Mouse (Mus musculus) adrenal gland, postnatal 4 days (tissue): Measurements from ENCODE around the gene Auts2. TPM values are rescaled to one million over a fixed set of nuclear protein-coding genes. Genes with fewer than 3 reads are reported as not detected.

Experiments
- DNase-seq, 2 experiments: peaks; one replicate each; pipeline ENCODE4 v3.0.0; 2021 to 2022; ENCODE audit warnings: low spot score in 2 of 2, mixed read lengths in 2 of 2
- total RNA-seq, 2 experiments: library from RNA; stranded (reverse); gene quantifications; 2 replicates each; pipeline ENCODE4 v1.2.3; 2021

The Auts2 gene
- total RNA-seq, 2 experiments from 2014 or later = 72.9 to 80.5 TPM

DNA sequence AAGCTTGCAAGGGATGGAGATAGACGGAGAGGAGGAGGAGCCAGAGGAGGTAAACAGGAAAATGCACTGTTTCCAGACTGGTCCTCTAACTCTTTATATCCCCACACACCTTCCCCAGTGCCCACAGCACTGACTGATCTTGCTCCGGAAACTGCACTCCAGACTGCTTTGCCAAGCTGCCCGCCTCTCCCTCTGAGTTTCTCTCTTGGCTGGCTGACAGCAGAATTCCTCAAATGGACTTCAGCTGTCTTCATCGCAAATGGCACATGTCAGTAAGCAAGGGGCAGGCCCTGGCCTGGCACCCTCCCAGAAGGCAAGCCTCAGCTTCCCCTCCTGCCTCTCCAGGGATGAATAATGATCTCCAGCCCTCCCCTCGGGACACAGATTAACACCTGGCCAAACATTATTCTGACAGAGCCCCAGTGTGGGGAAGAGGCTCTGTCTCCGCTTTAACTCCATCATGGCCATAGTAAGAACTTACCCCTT, 348.1 kb downstream of the Auts2 start:
- no peak for DNase-seq

DNA sequence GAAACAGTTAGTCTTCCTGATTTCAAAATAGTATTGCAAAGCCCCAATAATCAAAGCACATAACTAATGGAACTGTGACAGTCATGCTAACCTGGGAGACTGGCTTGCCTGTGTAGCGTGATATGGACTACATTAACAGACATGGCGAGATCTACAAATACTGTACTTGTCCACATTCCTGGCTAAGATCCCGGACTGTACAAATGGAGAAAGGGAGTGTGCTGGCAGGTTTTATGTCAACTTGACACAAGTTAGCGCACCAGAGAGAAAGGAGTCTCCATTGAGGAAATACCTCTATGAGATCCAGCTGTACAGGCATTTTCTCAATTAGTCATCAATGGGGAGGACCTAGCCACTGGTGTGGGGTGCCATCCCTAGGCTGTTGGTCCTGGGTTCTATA, 353.0 kb downstream of the Auts2 start:
- no peak for DNase-seq

DNA sequence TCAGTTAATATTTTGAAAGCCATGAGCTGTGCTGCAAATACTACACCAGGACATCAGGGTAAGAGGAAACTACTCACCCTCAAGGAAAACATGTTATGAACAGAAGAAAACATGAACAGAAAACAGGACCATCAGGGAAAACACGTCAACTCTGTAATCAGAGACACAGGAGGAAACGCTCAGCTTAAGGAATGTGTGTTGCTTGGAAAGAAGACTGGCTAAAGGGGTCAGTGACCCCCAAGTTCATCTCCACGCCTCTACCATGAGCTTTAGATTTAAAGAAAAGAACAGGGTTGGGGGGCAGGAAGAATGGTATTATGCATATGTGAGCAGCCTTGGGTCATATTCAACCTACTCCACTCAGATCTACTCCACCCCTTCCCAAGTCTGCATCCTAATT, 356.5 kb downstream of the Auts2 start:
- no peak for DNase-seq

DNA sequence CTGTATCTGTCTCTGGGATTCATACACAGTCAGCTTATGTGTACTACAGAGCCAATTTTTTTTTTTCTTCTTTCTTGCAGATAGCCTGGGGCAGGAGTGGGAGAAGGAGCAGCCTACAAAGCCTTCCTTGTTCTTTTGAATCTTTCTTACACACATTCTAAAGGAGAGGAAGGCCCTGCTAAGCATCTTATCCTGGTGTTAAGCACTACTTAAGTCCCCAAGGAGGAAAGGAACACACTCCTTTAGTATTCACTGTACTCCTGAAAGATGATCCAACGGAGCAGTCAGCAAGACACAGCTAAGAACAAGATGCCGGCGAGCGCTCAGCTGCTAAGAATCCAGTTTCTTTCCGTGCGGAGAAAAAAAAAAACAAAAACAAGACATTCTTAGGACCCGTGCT, 356.9 kb downstream of the Auts2 start:
- DNase-seq = no peak

DNA sequence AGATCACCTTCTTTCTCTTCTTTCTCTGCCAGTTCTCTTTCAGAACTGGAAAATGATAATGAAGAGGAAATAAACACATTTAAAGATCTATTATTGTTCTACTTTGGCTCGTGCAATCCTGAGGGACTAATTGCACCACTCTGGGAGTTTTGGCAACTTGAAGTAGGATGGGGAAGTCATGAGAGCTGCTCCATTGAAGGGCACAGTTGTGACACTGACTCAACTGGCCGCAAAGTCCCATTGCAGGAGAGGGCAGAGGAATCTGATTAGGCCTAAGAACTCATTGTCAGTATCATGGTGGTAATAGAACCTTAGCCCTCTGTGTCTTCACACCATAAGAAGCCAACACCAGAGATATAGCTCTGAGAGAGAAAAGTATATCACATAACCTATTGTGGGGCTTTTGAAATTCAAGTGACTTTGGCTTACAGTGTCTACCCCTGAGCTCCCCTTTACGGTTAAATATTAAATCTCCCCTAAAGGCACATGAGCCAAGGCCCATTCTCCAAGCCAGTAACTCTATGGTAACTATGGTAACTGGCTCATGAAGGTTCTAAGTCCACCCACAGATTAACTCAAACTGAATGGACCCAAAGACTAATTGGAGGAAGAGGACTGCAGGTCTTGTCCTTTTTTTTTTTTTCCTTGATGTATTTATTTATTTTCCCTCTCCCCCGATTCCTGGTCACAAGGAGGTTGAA, 358.6 kb downstream of the Auts2 start:
- DNase-seq = no peak

DNA sequence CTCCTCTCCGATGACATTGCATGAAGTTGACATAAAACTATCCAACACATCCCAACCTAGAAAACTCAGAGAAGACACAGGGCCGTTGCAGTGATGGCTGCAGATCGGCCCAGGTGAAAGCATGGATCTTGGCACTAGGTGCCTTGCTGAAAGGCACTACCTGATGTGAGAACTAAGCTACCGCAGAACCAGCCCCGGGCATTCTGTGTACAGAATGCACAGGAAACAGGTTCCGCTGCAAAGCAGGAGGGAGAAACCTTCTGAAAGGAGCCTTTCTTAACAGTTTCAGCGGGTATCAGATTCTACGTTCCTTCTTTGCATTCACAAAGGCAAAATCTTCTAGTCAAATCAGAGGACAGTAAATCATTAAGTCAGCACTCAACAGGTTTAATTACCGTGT, 361.1 kb downstream of the Auts2 start:
- no peak for DNase-seq

DNA sequence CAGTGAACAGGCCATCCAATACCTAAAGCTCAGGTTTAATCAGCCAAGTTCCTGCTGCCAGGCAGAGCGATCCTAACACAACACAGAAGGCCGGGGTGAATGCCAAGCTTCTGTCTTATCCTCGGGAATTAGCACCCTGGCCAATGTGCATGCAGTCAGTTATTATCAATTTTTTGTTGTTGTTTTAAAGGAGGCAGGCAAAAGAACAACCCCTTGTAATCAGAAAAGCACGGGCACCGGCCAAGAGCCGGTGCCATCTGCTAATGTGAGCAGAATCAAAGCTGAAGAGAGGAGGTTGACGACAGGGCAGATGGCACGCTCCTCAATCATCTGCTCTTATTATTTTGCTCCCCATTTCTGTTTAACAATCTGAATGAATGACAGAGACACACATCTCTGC, 373.1 kb downstream of the Auts2 start:
- DNase-seq = no peak

DNA sequence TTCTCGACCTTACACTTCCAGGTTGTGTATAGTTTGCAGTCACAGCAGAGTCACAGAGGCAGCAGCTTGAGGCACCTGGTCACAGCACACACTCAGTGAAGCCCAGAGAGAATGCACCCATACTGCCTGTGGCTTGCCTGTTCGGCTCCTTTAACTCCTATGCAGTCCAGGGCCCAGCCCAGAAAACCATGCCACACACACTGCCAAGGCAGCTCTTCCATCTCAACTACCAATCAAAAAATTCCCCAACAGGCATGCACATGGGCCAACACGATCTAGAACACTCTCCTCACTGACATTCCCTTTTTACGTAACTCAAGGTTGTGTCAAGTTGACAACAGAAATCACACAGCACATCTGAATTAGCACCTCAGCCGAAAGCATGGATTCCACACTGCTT, 374.3 kb downstream of the Auts2 start:
- no peak for DNase-seq

DNA sequence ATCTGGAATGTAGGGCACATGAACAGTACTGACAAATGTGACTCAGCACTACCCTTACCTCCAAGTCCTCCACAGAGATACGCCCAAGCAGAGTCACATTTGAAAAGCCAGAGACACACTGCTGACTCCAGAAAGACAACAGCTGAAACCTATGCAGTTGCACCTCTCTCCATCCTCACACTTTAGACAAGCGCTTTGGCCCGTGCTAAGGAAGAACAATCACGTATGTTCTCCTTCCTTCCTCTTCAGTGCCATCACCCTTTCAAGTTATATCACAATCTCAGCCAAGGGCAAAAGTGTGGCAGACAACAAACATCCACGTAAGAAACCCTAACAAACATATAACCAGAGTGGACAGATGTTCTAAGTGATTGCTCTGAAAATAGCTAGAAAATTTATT, 374.9 kb downstream of the Auts2 start:
- no peak for DNase-seq

DNA sequence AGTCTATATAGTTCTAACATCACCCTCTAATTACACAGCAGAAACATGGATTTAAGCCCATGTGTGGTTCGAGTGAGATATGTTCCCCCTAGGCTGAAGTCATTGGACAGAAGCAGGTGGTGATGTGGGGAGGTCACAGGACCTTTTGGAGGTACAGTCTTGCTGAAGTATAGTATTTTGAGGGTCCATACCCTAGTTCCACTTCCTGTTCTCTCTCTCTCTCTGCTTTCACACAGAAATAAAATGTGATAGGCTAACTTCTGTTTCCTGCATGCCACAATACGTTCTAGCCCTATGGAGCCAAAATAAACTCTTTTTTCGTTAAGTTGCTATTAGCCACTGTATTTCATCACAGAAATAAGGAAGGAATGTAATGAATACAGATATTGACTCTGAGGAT, 376.6 kb downstream of the Auts2 start:
- no peak for DNase-seq

DNA sequence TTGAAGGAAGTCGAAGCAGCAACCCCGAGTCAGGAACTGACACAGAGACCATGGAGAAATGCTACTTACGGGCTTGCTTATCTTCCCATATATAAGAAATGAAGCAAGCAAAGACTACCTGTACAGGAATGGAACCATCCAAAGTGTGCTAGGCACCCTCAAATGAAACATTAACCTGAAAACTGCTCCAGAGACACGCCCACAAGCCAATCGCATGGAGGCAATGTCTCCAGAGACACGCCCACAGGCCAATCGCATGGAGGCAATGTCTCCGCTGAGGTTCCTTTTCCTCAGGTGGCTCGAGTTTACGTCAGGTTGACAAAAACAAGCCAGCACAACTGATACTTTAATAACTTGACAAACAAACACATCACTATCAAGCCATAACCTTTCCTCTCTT, 379.2 kb downstream of the Auts2 start:
- DNase-seq = no peak

DNA sequence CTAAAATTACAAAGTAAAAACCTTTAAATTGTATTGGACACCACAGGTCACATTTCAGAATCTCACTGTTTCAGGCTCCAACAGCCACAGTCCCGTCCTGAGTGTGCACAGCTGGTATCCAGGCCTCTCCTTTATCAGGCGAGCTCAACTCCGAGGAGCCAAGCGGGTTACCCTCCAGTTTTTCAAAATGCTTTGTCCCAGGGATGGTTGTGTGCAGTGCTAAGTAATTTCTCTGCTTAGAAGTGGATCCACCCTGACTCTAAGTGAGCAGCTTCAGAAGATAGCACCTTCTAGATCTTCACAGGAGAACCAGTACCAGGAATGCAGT, 381.0 kb downstream of the Auts2 start:
- DNase-seq = no peak

DNA sequence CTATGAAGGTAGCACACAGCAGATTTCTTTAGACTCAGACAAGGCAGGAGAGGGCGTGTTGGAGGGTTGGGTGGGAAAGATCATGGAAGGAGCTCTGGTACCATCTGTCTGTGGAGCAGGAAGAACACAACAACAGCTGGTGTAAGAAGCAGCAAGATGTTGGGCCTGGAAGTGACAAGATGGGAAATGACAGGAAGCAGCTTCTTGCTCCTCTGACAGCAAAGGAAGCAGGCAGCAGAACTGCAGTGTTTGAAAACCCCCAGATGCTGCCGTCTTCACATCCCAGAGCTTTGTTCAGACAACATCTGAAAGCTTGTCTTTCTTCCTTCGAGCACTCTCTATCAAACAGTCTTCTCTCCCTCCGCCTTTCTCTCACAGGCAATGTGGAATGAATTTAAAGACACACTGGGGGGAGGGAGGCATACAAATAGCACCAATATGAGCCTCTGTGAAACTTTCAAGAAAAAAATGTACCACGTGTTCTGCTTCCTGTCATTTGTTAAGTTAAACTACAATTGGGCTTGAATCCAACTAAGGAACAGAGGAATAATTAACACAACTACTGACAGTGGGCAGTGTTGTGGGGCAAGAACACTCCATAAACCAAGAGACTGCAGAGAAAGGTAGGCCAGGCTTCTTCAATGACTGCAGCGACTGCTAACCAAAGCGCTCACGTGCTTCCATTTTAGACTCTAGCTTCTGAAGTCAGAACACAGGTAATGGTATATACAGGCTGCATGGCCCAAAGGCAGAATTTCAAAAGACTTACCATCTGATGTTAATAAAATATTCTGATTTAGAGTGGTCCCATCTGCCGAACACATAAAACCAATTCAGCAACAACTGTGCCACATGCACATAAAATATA, 381.6 kb downstream of the Auts2 start:
- DNase-seq = no peak

DNA sequence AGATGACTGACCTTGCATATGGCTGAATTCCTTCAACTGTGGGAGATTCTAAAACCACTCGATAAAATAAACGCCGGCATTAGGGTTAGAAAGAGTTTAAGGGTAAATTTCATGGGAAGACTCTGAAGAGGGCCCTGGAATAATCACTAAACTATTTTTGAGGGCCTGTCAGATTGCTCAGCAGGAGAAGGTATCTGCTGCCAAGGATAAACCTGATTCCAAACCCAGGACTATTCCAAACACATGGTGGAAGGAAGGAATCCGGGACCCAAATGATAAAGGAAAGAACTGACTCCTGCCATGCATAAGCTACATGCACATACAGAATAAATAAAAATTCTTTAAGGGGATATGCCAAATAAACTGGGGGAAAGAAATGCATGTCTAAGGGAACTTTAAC, 399.0 kb downstream of the Auts2 start:
- no peak for DNase-seq

DNA sequence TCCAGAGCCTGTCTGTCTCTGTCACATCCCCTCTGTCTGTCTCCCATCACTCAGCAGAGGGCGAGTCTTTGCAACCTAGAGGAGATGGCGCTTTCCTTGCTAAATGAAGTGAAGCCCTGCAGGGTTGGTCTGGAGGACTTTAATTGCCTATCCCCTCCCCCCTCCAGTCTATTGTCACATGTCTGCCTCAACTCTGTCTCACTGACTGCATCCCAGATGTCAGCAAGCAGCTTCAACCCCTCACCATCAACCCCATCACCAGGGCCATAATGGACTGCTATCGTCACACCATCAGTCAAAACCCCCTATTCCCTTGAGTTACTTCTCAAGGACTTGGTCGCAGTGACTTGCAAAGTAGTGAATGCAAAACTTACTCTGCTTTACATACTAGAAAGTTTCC, 402.3 kb downstream of the Auts2 start:
- no peak for DNase-seq

DNA sequence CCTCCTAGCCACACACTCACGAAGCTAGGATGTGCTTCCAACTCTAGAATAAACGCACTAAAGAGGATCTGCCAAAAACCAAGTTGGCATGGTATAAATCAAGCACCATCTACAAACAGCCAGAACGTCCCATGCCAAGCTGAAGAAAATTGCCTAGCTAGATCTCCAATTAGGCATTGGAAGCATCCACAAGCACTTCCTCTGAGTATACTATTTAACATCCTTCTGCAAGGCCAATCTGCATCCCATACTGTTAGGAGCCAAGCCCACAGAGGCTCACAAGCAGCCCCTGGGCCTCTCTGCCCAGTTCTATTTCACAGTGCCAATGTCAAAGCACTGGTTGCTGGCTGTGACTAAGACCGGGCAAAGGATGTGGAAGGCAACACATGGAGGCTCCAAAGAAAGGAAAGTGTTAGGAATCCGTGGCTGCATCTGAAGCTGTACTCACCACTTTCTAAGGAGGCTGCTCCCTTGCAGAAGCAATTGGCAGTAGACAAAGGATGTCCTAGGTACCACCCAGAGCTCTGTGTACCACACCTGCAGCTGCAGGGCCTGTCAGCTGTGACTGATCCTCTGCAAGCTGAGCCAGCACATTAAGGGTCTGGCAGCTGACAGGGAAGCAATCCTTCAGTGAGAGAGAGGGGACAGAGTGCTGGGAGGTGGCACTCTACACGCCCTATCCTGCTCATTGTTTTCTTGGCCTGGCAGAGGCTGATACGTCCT, 407.0 kb downstream of the Auts2 start:
- DNase-seq = no peak

DNA sequence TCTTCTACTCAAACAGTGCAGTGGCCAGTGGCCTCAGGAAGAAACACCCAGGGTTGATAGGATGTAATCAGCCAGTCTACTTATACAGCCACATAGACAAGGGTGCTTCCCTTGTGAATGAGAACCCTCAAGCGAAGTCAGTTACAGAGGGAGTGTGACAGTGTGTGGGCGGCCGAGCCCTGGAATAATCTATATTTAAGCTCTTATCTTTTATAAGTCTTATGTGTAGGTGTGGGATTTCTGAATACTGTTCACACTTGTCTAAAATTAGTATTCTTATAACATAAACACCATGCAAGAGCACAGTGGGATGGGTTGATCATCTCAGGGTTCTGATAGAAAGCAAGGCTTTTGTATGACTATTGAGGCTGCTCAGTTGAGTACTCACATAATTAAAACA, 411.2 kb downstream of the Auts2 start:
- DNase-seq = no peak

DNA sequence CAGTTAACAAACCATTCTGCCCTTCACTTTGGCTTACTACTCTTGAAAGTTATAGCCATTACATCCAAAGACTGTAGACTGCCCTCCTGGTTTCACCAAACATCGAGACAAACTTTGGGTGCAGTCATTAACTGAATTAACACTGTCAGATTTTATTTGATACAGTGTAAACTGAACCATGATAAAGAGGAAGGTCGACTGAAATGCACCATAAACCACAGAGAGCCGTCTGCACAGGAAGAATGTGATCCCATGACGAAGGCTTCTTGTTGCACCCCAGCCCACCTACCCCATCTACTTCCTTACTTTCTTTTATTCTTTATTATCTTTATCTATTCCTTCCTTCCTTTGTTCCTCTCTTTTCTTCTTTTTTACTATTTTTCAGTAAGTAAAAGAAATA, 412.6 kb downstream of the Auts2 start:
- no peak for DNase-seq

DNA sequence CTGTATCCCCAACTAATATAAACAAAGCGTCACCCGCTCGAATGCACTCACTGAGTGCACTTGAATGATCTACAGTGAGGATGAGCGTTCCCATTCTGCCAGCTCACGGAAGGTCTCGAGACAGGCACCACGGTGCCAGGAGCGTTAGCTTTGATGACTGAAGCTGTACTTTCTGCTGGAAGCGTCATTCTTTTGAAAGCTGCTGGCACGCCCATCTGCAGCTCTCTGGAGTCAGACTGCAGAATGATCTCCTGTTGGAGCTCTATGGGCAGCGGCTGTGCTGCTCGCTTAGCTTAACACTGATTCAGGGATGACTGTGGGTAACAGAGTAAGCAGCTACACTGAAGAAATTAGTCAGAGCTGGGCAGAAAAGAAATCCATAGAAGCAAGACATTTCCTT, 416.5 kb downstream of the Auts2 start:
- no peak for DNase-seq

DNA sequence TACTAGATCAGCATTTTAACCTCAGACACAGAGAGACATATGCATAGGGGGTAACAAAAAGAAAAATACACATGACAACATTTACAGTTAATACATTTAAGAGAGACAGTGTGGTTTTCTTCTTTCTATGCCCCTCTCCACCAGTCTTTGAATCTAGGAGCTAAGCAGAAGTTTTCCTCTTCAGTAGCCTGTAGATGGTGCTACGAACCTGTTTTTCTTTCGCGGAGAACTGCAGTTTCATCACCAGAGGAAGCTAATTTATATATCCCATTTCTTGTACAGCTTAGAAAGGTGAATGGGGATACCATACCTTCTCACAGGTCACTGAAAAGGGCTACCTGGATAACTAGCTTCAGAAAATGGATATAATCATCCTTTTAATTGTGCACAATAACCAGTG, 427.5 kb downstream of the Auts2 start:
- no peak for DNase-seq

DNA sequence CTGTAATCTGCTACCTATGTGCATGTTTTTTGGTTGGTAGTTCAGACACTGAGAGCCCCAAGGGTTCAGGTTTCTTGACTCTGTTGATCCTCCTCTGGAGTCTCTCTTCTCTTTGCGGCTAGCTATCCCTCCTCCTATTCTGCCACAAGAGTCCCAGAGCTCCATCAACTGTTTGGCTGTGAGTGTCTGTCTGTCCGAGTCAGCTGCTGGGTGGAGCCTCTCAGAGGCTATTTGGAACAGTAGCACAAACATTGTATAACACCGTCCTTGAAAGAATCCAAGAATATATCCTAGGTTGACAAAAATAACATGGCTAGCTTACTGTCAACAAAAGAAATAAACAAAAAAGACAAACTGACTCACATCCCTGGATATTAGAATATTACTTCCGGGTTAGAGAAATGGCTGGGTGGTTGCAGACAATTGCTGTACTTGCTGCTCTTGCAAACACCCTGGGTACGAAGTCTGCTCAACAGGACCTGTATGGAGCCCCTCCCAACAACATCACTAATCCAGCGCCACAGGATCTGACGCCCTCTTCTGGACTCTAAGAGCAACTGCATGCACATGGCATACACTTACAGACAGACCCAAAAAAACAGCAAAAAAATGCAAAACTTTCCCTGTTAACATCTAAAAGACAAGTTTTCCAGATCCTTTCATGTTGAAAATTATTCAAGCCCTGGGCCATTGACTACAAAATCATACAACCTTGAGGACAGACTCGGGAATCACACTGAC, 428.4 kb downstream of the Auts2 start:
- no peak for DNase-seq
